Mouse (Mus musculus) A20 (cell line): ENCODE measurements around the gene Olfr284.

Experiments
- DNase-seq: peaks from one replicate; pipeline ENCODE4 v3.0.0-alpha.2; 2011; ENCODE audit warnings: low read depth, low spot score

Olfr284 gene

GRCm38 (mm10) chr15:98340887-98341286 is at the start of gene Olfr284:
TSS of gene Olfr284 (minus strand) at chr15:98340987.
- no peak for DNase-seq

DNA sequence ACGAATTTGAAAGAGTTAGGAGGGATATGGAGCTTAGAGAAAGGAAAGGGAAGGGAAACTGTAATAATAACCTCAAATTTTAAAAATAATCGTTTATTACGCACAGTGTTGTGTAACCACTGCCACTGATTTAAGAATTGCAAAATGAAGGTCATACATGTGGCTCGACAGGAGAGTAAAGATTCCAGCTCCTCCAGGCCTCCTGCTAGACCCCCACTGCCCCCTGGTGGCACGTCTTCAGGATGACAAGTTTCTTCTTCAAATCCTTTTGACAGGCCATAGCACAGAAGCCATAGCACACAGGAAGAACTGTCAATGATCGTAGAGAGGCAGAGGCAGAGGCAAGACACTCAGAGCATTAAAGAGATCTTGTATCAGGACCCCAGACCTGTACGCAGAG is 49.0 kb upstream of the Olfr284 start:
- DNase-seq: peak; percentile 73

GRCm38 (mm10) chr15:98387621-98388020 is 46.8 kb upstream of the Olfr284 start:
- no peak for DNase-seq

GRCm38 (mm10) chr15:98380846-98381245 is 40.1 kb upstream of the Olfr284 start, which contains the start of gene Olfr283:
TSS of gene Olfr283 (minus strand) at chr15:98380946.
- DNase-seq: no peak

DNA sequence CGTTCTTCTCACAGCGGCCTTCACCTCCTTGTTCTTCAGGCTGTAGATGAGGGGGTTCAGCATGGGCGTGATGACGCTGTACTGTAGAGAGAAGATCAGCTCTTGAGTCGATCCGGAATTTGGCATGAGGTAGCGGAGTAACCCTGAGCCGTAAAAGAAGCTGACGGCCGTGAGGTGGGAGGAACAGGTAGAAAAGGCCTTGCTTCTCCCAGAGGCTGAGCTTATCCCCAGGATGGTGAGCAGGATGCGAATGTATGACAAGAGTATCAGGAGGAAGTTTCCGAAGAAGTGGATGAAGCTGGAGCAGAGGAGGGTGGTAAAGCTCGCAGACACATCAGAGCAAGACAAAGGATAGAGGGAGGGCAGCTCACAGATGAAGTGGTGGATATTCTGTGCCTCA is 37.4 kb upstream of the Olfr284 start:
- no peak for DNase-seq

DNA sequence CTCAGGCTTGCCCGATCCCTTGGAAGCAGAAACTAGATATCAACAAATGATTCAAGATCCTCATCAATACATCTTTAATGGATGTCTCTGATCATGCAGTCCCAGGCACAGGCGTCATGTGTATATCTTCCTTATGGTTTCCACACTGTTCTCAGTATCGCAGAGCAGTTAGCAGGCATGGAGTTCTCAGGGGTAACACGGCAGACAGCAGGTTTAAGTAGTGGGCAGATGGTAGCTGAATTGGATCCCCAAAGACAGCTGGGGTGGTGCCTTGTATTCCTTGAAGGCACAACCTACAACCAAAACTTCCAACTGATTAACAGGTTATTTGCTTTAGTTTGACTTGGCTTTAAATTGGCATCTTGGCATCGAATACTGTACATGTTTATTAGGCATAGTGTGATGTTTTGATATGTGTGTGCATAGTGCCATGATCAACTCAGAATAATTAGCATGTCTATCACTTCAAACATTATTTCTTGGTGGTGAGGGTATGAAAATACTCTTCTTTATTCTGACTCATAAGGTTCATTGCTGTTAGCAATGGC is 23.5 kb downstream of the Olfr284 start, which contains the start of gene Olfr285:
Olfr285 (minus strand) TSS at position 177 of the 548 bp plus-strand sequence.
- DNase-seq: no peak

DNA sequence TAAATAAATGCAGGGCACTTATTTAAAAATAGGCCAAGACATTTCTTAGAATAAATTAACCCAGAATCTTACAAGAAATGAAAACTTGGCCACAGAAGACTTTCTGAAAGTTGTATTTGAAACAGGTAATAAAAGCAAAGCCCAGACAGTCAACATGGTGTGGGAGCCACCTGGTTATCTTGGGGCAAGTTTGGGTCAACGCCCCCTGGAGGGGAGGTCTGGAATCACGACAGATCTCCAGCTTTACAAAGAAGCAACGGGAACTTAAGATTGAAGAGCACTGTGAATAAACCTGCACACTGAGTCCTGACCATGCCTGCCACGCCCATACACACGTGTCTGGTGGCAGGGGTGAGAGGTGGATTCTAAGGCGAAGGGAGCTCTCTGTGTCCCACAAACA is 25.1 kb downstream of the Olfr284 start:
- peak; percentile 43 for DNase-seq

GRCm38 (mm10) chr15:98295628-98296551 is 44.9 kb downstream of the Olfr284 start, which contains the start of gene Zfp641:
TSS of gene Zfp641 (minus strand) at chr15:98296161.
- no peak for DNase-seq

DNA sequence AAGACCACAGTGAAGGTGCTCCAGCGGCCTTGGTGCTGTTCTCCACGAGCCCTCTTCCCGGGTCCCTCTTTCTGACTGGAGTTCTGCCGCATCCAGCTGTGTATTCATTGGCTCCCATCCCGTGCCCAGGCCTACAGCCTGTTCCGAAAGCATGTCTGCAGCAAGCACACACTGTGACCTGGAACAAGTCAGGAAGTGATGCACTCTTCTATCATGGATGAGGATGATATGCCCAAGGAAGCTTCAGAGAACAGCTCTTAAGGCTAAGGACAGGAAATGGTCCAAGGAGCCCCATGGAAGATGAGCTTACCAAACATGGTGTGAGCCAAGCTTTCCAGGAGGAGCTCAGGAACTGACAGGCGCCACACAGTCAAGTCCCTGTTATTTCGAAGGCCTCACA is 47.1 kb downstream of the Olfr284 start:
- no peak for DNase-seq
